Mouse (Mus musculus) E14TG2a.4 (cell line): Measurements from ENCODE around the gene Ncor1.
A peak's percentile ranks its signal among the peaks of the same experiment; 100 is the strongest.

ENCODE experiments used
- H3K27me3 ChIP-seq: 2 replicates; pipeline ENCODE4 v1.6.1; 2014; ENCODE audit warnings: low read length, control low read depth; ENCODE audit not compliant: insufficient read depth
- H3K36me3 ChIP-seq: 2 replicates; pipeline ENCODE4 v1.6.1; 2014; ENCODE audit warnings: low read length, control low read depth; ENCODE audit not compliant: insufficient read depth
- H3K4me1 ChIP-seq: replicated peaks from 2 replicates; pipeline ENCODE4 v1.6.1; 2014; ENCODE audit warnings: low read depth, low read length, control low read depth
- H3K4me3 ChIP-seq: replicated peaks from 2 replicates; pipeline ENCODE4 v1.5.1; 2014; ENCODE audit warnings: mild to moderate bottlenecking, low read length
- H3K9me3 ChIP-seq: 2 replicates; pipeline ENCODE4 v1.6.1; 2014; ENCODE audit warnings: low read length, control low read depth
- CTCF ChIP-seq: conservative IDR thresholded peaks from 2 replicates; pipeline ENCODE4 v1.5.1; 2014; ENCODE audit warnings: low read length
- NANOG ChIP-seq: IDR thresholded peaks from 2 replicates; pipeline ENCODE4 v1.6.1; 2014; ENCODE audit warnings: borderline replicate concordance, low read length, mixed read lengths
- POU5F1 ChIP-seq: IDR thresholded peaks from 2 replicates; pipeline ENCODE4 v1.6.1; 2014; ENCODE audit warnings: low read length, borderline replicate concordance

The Ncor1 gene

DNA sequence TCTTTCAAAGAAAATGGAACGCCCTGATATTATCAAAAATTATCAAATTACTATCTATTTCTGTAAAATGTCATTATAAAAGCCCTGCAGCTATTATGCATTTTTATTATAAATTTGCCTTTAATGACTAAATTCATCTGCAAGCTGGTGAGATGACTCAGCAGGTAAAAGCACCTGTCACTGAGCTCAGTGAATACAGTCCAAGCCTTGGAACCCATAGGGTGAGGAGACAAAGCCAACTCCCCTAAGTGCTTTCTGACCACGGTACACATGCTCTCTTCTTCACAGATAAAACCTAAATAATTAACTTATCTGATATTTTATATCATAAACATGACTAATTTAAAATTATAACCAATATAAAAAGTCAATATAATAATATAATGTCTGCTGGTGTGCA, 86.6 kb downstream of the Ncor1 start:
- H3K27me3 ChIP-seq, result no peaks in the 10 kb centered on the region
- H3K4me1 ChIP-seq, result peaks cover 38% of the 10 kb centered on the region
- H3K4me3 ChIP-seq, result no peak overlapping the region
- TF ChIP-seq POU5F1, result no peak
- TF ChIP-seq CTCF, result no peak
- TF ChIP-seq NANOG, result no peak
- peaks cover 92% of the 10 kb centered on the region for H3K36me3 ChIP-seq
- H3K9me3 ChIP-seq, result no peaks in the 10 kb centered on the region

DNA sequence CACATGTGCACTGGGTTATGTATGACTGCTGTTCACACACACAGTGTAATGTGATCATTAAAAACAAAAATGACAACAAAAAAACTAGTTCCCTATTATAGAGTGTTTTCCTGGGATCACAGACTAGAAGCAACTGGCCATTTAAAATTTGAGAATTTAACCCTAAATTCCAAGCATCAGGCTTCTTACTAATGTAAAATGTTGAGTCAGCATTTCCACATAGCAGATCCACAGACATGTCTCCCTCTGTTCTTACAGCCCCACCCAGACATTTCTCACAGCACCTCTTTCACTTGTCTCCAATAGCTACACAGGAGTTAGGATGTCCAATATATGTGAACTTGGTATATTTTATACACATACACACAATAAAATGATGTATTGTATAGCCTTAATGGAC, 88.4 kb downstream of the Ncor1 start:
- Histone ChIP-seq H3K27me3 (no peaks in the 10 kb centered on the region), H3K4me1 (peaks cover 40% of the 10 kb centered on the region), H3K9me3 (no peaks in the 10 kb centered on the region), H3K4me3 (no peak overlapping the region), H3K36me3 (peaks cover 93% of the 10 kb centered on the region)
- TF ChIP-seq NANOG, result no peak
- TF ChIP-seq CTCF, result no peak
- TF ChIP-seq POU5F1, result no peak

DNA sequence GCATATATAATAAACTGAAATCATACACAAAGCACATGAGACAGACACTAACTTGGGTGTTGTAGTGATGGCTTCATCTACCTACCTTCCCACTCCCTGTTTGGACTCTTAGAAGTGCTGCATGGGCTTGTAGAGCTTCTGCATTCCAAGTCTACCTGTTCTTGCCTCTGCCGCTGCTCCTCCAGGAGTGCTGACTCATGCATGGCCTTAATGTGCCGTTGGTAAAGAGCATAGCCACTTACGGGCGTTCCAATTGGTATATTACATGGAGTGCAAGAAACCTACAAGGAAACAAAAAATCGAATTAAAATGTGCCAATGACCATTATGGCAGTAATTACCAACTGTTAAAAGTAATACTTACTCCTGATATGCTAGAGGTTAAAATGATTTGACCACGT, 91.5 kb downstream of the Ncor1 start:
- TF ChIP-seq CTCF, result no peak
- TF ChIP-seq POU5F1, result no peak
- no peak for TF ChIP-seq NANOG
- peaks cover 28% of the 10 kb centered on the region for H3K4me1 ChIP-seq

GRCm38 (mm10) chr11:62355216-62355615, 103.1 kb downstream of the Ncor1 start:
- Histone ChIP-seq H3K4me3 (peak overlapping the region; percentile 42; the same call in 1 of the 2 replicates), H3K36me3 (peaks cover 88% of the 10 kb centered on the region), H3K9me3 (no peaks in the 10 kb centered on the region), H3K27me3 (no peaks in the 10 kb centered on the region), H3K4me1 (peaks cover 56% of the 10 kb centered on the region)
- TF ChIP-seq CTCF, result no peak
- TF ChIP-seq POU5F1, result no peak
- no peak for TF ChIP-seq NANOG

More for the DNA sequence above, 91.5 kb downstream of the Ncor1 start:
- H3K4me3 ChIP-seq, result no peak overlapping the region
- H3K27me3 ChIP-seq, result no peaks in the 10 kb centered on the region
- peaks cover 94% of the 10 kb centered on the region for H3K36me3 ChIP-seq
- no peaks in the 10 kb centered on the region for H3K9me3 ChIP-seq

DNA sequence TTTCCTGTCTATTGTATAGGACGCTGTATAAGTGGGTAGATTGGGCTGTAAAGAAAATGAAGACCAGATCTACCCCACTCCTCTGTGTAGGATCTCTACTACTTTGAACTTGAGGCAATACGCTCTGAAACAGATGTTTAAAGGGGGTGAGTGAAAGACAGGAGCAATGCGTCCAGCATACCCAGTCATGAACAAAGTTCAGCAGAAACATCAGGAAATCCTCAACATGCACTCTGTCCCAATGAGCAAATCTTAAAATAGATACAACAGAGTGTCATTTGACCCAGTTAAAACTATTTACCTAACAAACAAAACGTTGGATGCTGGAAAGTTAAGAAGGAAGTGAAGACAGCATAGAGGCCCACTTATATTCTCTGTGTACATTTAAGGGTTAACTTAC, 106.4 kb downstream of the Ncor1 start:
- Histone ChIP-seq H3K4me3 (no peak overlapping the region), H3K9me3 (no peaks in the 10 kb centered on the region), H3K4me1 (peaks cover 31% of the 10 kb centered on the region), H3K36me3 (peaks cover 91% of the 10 kb centered on the region), H3K27me3 (no peaks in the 10 kb centered on the region)
- no peak for TF ChIP-seq POU5F1
- no peak for TF ChIP-seq NANOG
- no peak for TF ChIP-seq CTCF

DNA sequence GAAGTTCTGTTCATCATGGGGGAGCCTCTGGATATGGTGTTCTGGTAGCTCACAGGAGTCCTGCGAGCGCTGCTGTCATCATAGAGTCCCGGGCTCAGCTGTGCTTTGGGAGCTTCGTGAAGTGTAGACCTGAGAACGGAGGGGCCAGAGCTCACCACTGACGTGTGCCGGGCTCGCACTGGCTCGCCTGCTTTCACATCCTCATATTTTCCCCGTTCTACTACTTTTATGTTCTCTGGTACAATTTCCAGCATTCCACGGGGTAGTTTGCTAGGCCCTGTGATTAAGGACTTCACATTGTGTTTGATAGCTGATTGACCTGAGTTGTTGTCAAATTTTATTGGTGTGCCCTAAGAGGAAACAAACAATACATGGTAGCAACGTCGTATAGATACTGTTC, 115.3 kb downstream of the Ncor1 start:
- no peak for TF ChIP-seq POU5F1
- TF ChIP-seq NANOG, result no peak
- TF ChIP-seq CTCF, result no peak
- no peaks in the 10 kb centered on the region for H3K9me3 ChIP-seq
- H3K4me3 ChIP-seq, result no peak overlapping the region

GRCm38 (mm10) chr11:62332228-62332627, 126.1 kb downstream of the Ncor1 start:
- peaks cover 99% of the 10 kb centered on the region for H3K36me3 ChIP-seq
- H3K9me3 ChIP-seq, result no peaks in the 10 kb centered on the region
- no peak for TF ChIP-seq NANOG
- H3K27me3 ChIP-seq, result no peaks in the 10 kb centered on the region
- no peak overlapping the region for H3K4me3 ChIP-seq
- H3K4me1 ChIP-seq, result peaks cover 13% of the 10 kb centered on the region

More for the DNA sequence above, 115.3 kb downstream of the Ncor1 start:
- peaks cover 31% of the 10 kb centered on the region for H3K4me1 ChIP-seq
- H3K27me3 ChIP-seq, result no peaks in the 10 kb centered on the region
- H3K36me3 ChIP-seq, result peaks cover 92% of the 10 kb centered on the region

DNA sequence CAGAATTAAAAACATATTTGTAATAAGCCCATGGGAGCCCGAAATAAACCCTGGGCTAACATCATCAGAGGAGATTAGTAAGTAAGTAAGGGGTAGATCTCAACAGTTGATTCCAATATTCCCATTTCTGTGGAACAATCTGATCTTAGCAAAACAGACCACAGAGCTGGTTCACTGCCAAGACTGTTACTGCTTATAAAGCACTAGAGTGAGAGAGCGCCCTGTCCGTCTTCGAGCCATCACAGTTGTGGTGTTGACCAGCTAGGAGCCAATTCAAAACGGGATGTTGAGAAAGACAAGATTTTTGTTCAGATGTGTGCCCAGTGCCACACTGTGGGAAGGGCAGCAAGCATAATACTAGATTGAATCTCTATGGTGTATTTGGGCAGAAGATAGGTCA, 127.2 kb downstream of the Ncor1 start:
- no peak overlapping the region for H3K4me3 ChIP-seq
- peaks cover 13% of the 10 kb centered on the region for H3K4me1 ChIP-seq
- no peaks in the 10 kb centered on the region for H3K9me3 ChIP-seq
- TF ChIP-seq NANOG (no peak), POU5F1 (no peak), CTCF (no peak)
- H3K36me3 ChIP-seq, result peaks cover 99% of the 10 kb centered on the region
- H3K27me3 ChIP-seq, result no peaks in the 10 kb centered on the region

- no peaks in the 10 kb centered on the region for H3K27me3 ChIP-seq
- no peaks in the 10 kb centered on the region for H3K9me3 ChIP-seq
- H3K36me3 ChIP-seq, result peaks cover 100% of the 10 kb centered on the region
- no peak overlapping the region for H3K4me3 ChIP-seq
- TF ChIP-seq POU5F1, result no peak
- TF ChIP-seq CTCF, result no peak
- no peak for TF ChIP-seq NANOG
- H3K4me1 ChIP-seq, result peaks cover 4% of the 10 kb centered on the region; the same call in 1 of the 2 replicates
Measured at GRCm38 (mm10) chr11:62323659-62324058, 134.7 kb downstream of the Ncor1 start.
